Mouse (Mus musculus): ENCODE measurements around the gene Foxk1. TPM values are rescaled to one million over a fixed set of nuclear protein-coding genes. Genes with fewer than 3 reads are reported as not detected.

Foxk1 gene
- total and polyA plus RNA-seq, 2 experiments from 2014 or later: 7.1 to 30.0 TPM

- WGBS: 75% methylated on average over 9 of the region's 9 CpGs
- Histone ChIP-seq H3K4me1 (ENCODE audit: insufficient read depth, low read length) (no peaks in the 10 kb centered on the region), H3K27ac (ENCODE audit: low read depth, low read length) (no peak overlapping the region), H3K4me3 (ENCODE audit: low read depth, low read length) (no peak overlapping the region), H3K36me3 (ENCODE audit: insufficient read depth, low read length) (peaks cover 41% of the 10 kb centered on the region), H3K9me3 (ENCODE audit: low read length) (no peaks in the 10 kb centered on the region), H3K9ac (replicated peaks; ENCODE audit: low read length, poor library complexity, severe bottlenecking) (no peak overlapping the region), H3K27me3 (ENCODE audit: insufficient read depth, low read length) (no peaks in the 10 kb centered on the region), H3K4me2 (ENCODE audit: low read depth, low read length, poor library complexity, severe bottlenecking) (no peak overlapping the region)
- ATAC-seq (ENCODE audit: low FRiP score) (no peak), DNase-seq (ENCODE audit: low spot score) (no peak)
- no peak for TF ChIP-seq CTCF (IDR thresholded peaks at IDR 0.05)
These were observed 88.8 kb downstream of the Foxk1 start for GRCm38 (mm10) chr5:142489955-142490707.

GRCm38 (mm10) chr5:142493307-142493706 lies 92.0 kb downstream of the Foxk1 start:
- WGBS: 78% methylated on average over 3 of the region's 3 CpGs
- TF ChIP-seq CTCF (IDR thresholded peaks at IDR 0.05): no peak
- peaks cover 24% of the 10 kb centered on the region; the same call in 1 of the 2 replicates for H3K36me3 ChIP-seq (ENCODE audit: insufficient read depth, low read length)
- H3K4me2 ChIP-seq (ENCODE audit: low read depth, low read length, poor library complexity, severe bottlenecking): no peak overlapping the region
- no peaks in the 10 kb centered on the region for H3K27me3 ChIP-seq (ENCODE audit: insufficient read depth, low read length)
- no peak overlapping the region for H3K9ac ChIP-seq (replicated peaks; ENCODE audit: low read length, poor library complexity, severe bottlenecking)
- no peaks in the 10 kb centered on the region for H3K4me1 ChIP-seq (ENCODE audit: insufficient read depth, low read length)
- H3K27ac ChIP-seq (ENCODE audit: low read depth, low read length): no peak overlapping the region
- ATAC-seq (ENCODE audit: low FRiP score): no peak
- no peaks in the 10 kb centered on the region for H3K9me3 ChIP-seq (ENCODE audit: low read length)
- no peak for DNase-seq (ENCODE audit: low spot score)
- no peak overlapping the region for H3K4me3 ChIP-seq (ENCODE audit: low read depth, low read length)

- ATAC-seq (ENCODE audit: low FRiP score): no peak
- Histone ChIP-seq H3K4me1 (ENCODE audit: insufficient read depth, low read length) (no peaks in the 10 kb centered on the region), H3K4me2 (ENCODE audit: low read depth, low read length, poor library complexity, severe bottlenecking) (no peak overlapping the region), H3K36me3 (ENCODE audit: insufficient read depth, low read length) (peaks cover 24% of the 10 kb centered on the region; the same call in 1 of the 2 replicates), H3K27ac (ENCODE audit: low read depth, low read length) (no peak overlapping the region), H3K4me3 (ENCODE audit: low read depth, low read length) (no peak overlapping the region), H3K9ac (replicated peaks; ENCODE audit: low read length, poor library complexity, severe bottlenecking) (no peak overlapping the region), H3K9me3 (ENCODE audit: low read length) (no peaks in the 10 kb centered on the region), H3K27me3 (ENCODE audit: insufficient read depth, low read length) (no peaks in the 10 kb centered on the region)
- WGBS: 63% methylated on average over 14 of the region's 14 CpGs
- no peak for TF ChIP-seq CTCF (IDR thresholded peaks at IDR 0.05)
- peak; percentile 40 for DNase-seq (ENCODE audit: low spot score)
These were observed 94.2 kb downstream of the Foxk1 start for GRCm38 (mm10) chr5:142495321-142496096.

GRCm38 (mm10) chr5:142498964-142499363 lies 97.7 kb downstream of the Foxk1 start:
- H3K9ac ChIP-seq (replicated peaks; ENCODE audit: low read length, poor library complexity, severe bottlenecking): no peak overlapping the region
- no peak overlapping the region for H3K4me3 ChIP-seq (ENCODE audit: low read depth, low read length)
- no peaks in the 10 kb centered on the region for H3K27me3 ChIP-seq (ENCODE audit: insufficient read depth, low read length)
- WGBS: 32% methylated on average over 3 of the region's 3 CpGs
- H3K4me1 ChIP-seq (ENCODE audit: insufficient read depth, low read length): no peaks in the 10 kb centered on the region
- ATAC-seq (ENCODE audit: low FRiP score) (no peak), DNase-seq (ENCODE audit: low spot score) (peak; percentile 68)
- TF ChIP-seq CTCF (IDR thresholded peaks at IDR 0.05): peak; percentile 78
- no peaks in the 10 kb centered on the region for H3K9me3 ChIP-seq (ENCODE audit: low read length)
- H3K36me3 ChIP-seq (ENCODE audit: insufficient read depth, low read length): peaks cover 17% of the 10 kb centered on the region
- no peak overlapping the region for H3K4me2 ChIP-seq (ENCODE audit: low read depth, low read length, poor library complexity, severe bottlenecking)
- H3K27ac ChIP-seq (ENCODE audit: low read depth, low read length): no peak overlapping the region

GRCm38 (mm10) chr5:142500918-142501317 lies 99.6 kb downstream of the Foxk1 start:
- Histone ChIP-seq H3K4me1 (ENCODE audit: insufficient read depth, low read length) (no peaks in the 10 kb centered on the region), H3K4me3 (ENCODE audit: low read depth, low read length) (no peak overlapping the region), H3K9ac (replicated peaks; ENCODE audit: low read length, poor library complexity, severe bottlenecking) (no peak overlapping the region), H3K4me2 (ENCODE audit: low read depth, low read length, poor library complexity, severe bottlenecking) (no peak overlapping the region), H3K27me3 (ENCODE audit: insufficient read depth, low read length) (no peaks in the 10 kb centered on the region), H3K9me3 (ENCODE audit: low read length) (no peaks in the 10 kb centered on the region), H3K36me3 (ENCODE audit: insufficient read depth, low read length) (peaks cover 13% of the 10 kb centered on the region), H3K27ac (ENCODE audit: low read depth, low read length) (no peak overlapping the region)
- no peak for DNase-seq (ENCODE audit: low spot score)
- no peak for TF ChIP-seq CTCF (IDR thresholded peaks at IDR 0.05)
- ATAC-seq (ENCODE audit: low FRiP score): no peak
- WGBS: 84% methylated on average over 10 of the region's 10 CpGs

GRCm38 (mm10) chr5:142502414-142502813 lies 101.1 kb downstream of the Foxk1 start:
- no peak overlapping the region for H3K4me3 ChIP-seq (ENCODE audit: low read depth, low read length)
- H3K4me1 ChIP-seq (ENCODE audit: insufficient read depth, low read length): no peaks in the 10 kb centered on the region
- ATAC-seq (ENCODE audit: low FRiP score): peak; percentile 83
- H3K4me2 ChIP-seq (ENCODE audit: low read depth, low read length, poor library complexity, severe bottlenecking): no peak overlapping the region
- H3K9ac ChIP-seq (replicated peaks; ENCODE audit: low read length, poor library complexity, severe bottlenecking): no peak overlapping the region
- DNase-seq (ENCODE audit: low spot score): peak; percentile 95
- H3K27ac ChIP-seq (ENCODE audit: low read depth, low read length): peak overlapping the region; percentile 47; the same call in 1 of the 2 replicates
- no peaks in the 10 kb centered on the region for H3K9me3 ChIP-seq (ENCODE audit: low read length)
- H3K36me3 ChIP-seq (ENCODE audit: insufficient read depth, low read length): peaks cover 19% of the 10 kb centered on the region
- 8% methylated on average over 3 of the region's 3 CpGs for WGBS
- no peaks in the 10 kb centered on the region for H3K27me3 ChIP-seq (ENCODE audit: insufficient read depth, low read length)
- peak; percentile 90 for TF ChIP-seq CTCF (IDR thresholded peaks at IDR 0.05)

Data from midbrain, postnatal 0 days (tissue).